Comparison of ENCODE assay signal across 23 mouse cellular contexts in the genomic region with DNA sequence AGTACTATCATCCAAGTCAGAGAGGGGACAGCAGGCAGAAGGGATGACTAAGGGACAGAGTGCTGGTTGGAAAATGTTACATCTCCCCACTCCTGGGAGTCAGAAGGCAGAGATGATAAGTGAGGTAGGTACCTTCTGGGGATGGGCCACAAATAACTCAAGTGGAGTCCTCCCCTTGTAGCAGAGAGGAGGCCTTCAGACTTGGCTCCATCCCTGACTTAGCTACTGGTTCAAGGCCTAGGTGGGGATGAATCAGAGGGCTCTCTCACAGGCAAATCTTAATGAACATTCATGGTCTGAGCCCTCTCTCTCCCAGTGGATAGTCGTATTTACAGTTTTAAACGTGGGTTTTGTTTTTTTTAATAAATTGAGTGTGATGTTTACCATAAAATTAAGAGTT.
DNase-seq lines count a peak whose midpoint lies in the region; ATAC-seq and TF ChIP-seq lines count a peak whose summit lies in the region.
"Had no signal": no experiment of that assay in that cellular context is flagged by ENCODE, and none has a peak within 500 bp of the region (broad histone marks: within the 10 kb centered on the region; RNA-seq: fewer than 3 reads in every experiment).

No protein-coding gene starts in this region.

- H3K4me2 ChIP-seq in stomach, postnatal 0 days (replicated peaks; ENCODE audit: low read depth) = no peak overlapping the region

- no peaks in the 10 kb centered on the region for H3K9me3 ChIP-seq in stomach, postnatal 0 days (ENCODE audit: control insufficient read depth, low read length)
- H3K9me3 ChIP-seq: G1E had no signal

- no peaks in the 10 kb centered on the region for H3K27me3 ChIP-seq in stomach, postnatal 0 days (ENCODE audit: control insufficient read depth, insufficient read depth, low read length)
- H3K27me3 ChIP-seq: CH12.LX had no signal

- DNase-seq in adrenal gland, adult 2 months = peak; percentile 62
- no peak for DNase-seq in adrenal gland, postnatal 4 days (ENCODE audit: low spot score in 2 of 2)
- DNase-seq in adrenal gland, adult 8-10 months = peak; percentile 35
- DNase-seq in adrenal gland, postnatal 14 days = no peak
- peak; percentile 6 for DNase-seq in adrenal gland, postnatal 10 days
- no peak for DNase-seq in adrenal gland, postnatal 25 days
- DNase-seq in adrenal gland, postnatal 36 days = peak; percentile 32 to 34
- DNase-seq in stomach, postnatal 0 days (ENCODE audit: low spot score) = no peak
- DNase-seq: B cell, adult 2 months; cerebellum, adult 11 months; cerebellum, adult 11-12 months; cerebellum, adult 18-20 months; cerebellum, adult 2 months; cerebellum, adult 8-10 months; cerebellum, adult 9-10 months; cerebellum, adult 9-11 months; cerebellum, postnatal 10 days; cerebellum, postnatal 14 days had no signal

- H3K9ac ChIP-seq in stomach, postnatal 0 days (ENCODE audit: low read length) = no peak overlapping the region

- no peak overlapping the region for H3K4me3 ChIP-seq in stomach, postnatal 0 days (ENCODE audit: low read depth, low read length)

- TF ChIP-seq CTCF in stomach, postnatal 0 days (IDR thresholded peaks at IDR 0.05; ENCODE audit: low read depth) = no peak

- TF ChIP-seq EP300 in stomach, postnatal 0 days (optimal IDR thresholded peaks at IDR 0.05) = no peak

- no peak for ATAC-seq in stomach, postnatal 0 days (ENCODE audit: low FRiP score, low TSS enrichment)
- ATAC-seq: activated CD4-positive, CD25-positive, alpha-beta regulatory T cell, adult 4 months; CD4-positive, CD25-positive, alpha-beta regulatory T cell, adult 4 months; Patski had no signal

- WGBS in stomach, postnatal 0 days = 77% methylated on average over 2 of the region's 2 CpGs

- no peaks in the 10 kb centered on the region for H3K36me3 ChIP-seq in stomach, postnatal 0 days (ENCODE audit: control insufficient read depth, insufficient read depth, low read length)
- H3K36me3 ChIP-seq: G1E had no signal

- H3K27ac ChIP-seq in stomach, postnatal 0 days (replicated peaks) = no peak overlapping the region

- no peaks in the 10 kb centered on the region for H3K4me1 ChIP-seq in stomach, postnatal 0 days (replicated peaks; ENCODE audit: control insufficient read depth, insufficient read depth)

Comparison
In these comparisons a context has a peak if more than half of its experiments do, and no peak if none do; other contexts are left out.
1. DNase-seq: peak in adrenal gland, adult 2 months (single experiment), adrenal gland, adult 8-10 months (single experiment), adrenal gland, postnatal 10 days (single experiment) and adrenal gland, postnatal 36 days (2 of 2); none in adrenal gland, postnatal 4 days (0 of 2), adrenal gland, postnatal 14 days (single experiment), adrenal gland, postnatal 25 days (single experiment) and stomach, postnatal 0 days (single experiment).